Mouse (Mus musculus) neural tube, embryonic 14.5 days (tissue): ENCODE results near the gene Pigk. TPM values are rescaled to one million over a fixed set of nuclear protein-coding genes. Genes with fewer than 3 reads are reported as not detected.
A peak's percentile ranks its signal among the peaks of the same experiment; 100 is the strongest.

Experiments used
- ATAC-seq: fragments of 200-750 bp; cut with Nextera tagmentation; 2 replicates; pipeline ENCODE4 v1.8.0; 2017; ENCODE audit warnings: low read depth, mild to moderate bottlenecking, moderate TSS enrichment, moderate library complexity
- H3K27ac ChIP-seq: fragments of 300-500 bp; sonication (generic); 2 replicates; pipeline ENCODE4 v1.5.1; 2014; ENCODE audit warnings: low read depth, mild to moderate bottlenecking, control low read depth, low read length, moderate library complexity, mixed read lengths
- H3K27me3 ChIP-seq: fragments of 300-500 bp; sonication (generic); 2 replicates; pipeline ENCODE4 v1.6.1; 2014; ENCODE audit warnings: low read length; ENCODE audit not compliant: control insufficient read depth, insufficient read depth
- H3K36me3 ChIP-seq: fragments of 300-500 bp; sonication (generic); 2 replicates; pipeline ENCODE4 v1.6.1; 2014; ENCODE audit warnings: low read length, mixed read lengths; ENCODE audit not compliant: control insufficient read depth, insufficient read depth
- H3K4me1 ChIP-seq: fragments of 300-500 bp; sonication (generic); 2 replicates; pipeline ENCODE4 v1.6.1; 2014; ENCODE audit warnings: low read length; ENCODE audit not compliant: control insufficient read depth, insufficient read depth
- H3K4me2 ChIP-seq: fragments of 300-500 bp; sonication (generic); 2 replicates; pipeline ENCODE4 v1.6.1; 2014; ENCODE audit warnings: mild to moderate bottlenecking, low read depth, low read length, control low read depth
- H3K4me3 ChIP-seq: fragments of 300-500 bp; sonication (generic); 2 replicates; pipeline ENCODE4 v1.5.1; 2014; ENCODE audit warnings: low read depth, low read length, control low read depth, mixed read lengths
- H3K9ac ChIP-seq: fragments of 300-500 bp; sonication (generic); replicated peaks from 2 replicates; pipeline ENCODE4 v1.6.1; 2014; ENCODE audit warnings: low read depth, mild to moderate bottlenecking, control low read depth, low read length, mixed read lengths
- H3K9me3 ChIP-seq: fragments of 300-500 bp; sonication (generic); 2 replicates; pipeline ENCODE4 v1.6.1; 2016; ENCODE audit warnings: low read length; ENCODE audit not compliant: control insufficient read depth
- WGBS: fragments of 180-500 bp; shearing (Covaris S2); extraction: QIAGEN DNeasy Blood & Tissue Kit; methylation state at CpG from one replicate; pipeline ENCODE4 v1.1.7; 2014; 5-methylcytosine and 5-hydroxymethylcytosine counted together
- polyA plus RNA-seq: library from polyadenylated mRNA; unstranded; fragments of >200 nt; fragmentation: Nextera tagmentation; extraction: Ambion mirVana; gene quantifications from 2 replicates; pipeline ENCODE4 v1.2.1, GENCODE M21; 2014

Gene Pigk
- polyA plus RNA-seq, 1 experiment from 2014 or later = 50.3 TPM

- 50% methylated on average over 10 of the region's 10 CpGs for WGBS
- no peaks in the 10 kb centered on the region for H3K36me3 ChIP-seq
- H3K9me3 ChIP-seq = no peaks in the 10 kb centered on the region
- no peaks in the 10 kb centered on the region for H3K4me1 ChIP-seq
- no peak for ATAC-seq
- no peak overlapping the region for H3K4me2 ChIP-seq
- no peaks in the 10 kb centered on the region for H3K27me3 ChIP-seq
- no peak overlapping the region for H3K9ac ChIP-seq
- no peak overlapping the region for H3K27ac ChIP-seq
- no peak overlapping the region for H3K4me3 ChIP-seq
Measured at GRCm38 (mm10) chr3:152735601-152736250, 21.8 kb downstream of the Pigk start.

GRCm38 (mm10) chr3:152744301-152744700, 30.4 kb downstream of the Pigk start:
- Histone ChIP-seq H3K4me2 (no peak overlapping the region), H3K27me3 (no peaks in the 10 kb centered on the region), H3K27ac (no peak overlapping the region), H3K9ac (no peak overlapping the region), H3K9me3 (no peaks in the 10 kb centered on the region), H3K36me3 (no peaks in the 10 kb centered on the region), H3K4me3 (no peak overlapping the region), H3K4me1 (no peaks in the 10 kb centered on the region)
- 91% methylated on average over 12 of the region's 12 CpGs for WGBS
- ATAC-seq = no peak

GRCm38 (mm10) chr3:152745611-152746010, 31.7 kb downstream of the Pigk start:
- H3K9me3 ChIP-seq = no peaks in the 10 kb centered on the region
- no peaks in the 10 kb centered on the region for H3K36me3 ChIP-seq
- no peak overlapping the region for H3K4me2 ChIP-seq
- no peak overlapping the region for H3K4me3 ChIP-seq
- H3K4me1 ChIP-seq = no peaks in the 10 kb centered on the region
- H3K27ac ChIP-seq = no peak overlapping the region
- H3K27me3 ChIP-seq = no peaks in the 10 kb centered on the region
- ATAC-seq = no peak
- no peak overlapping the region for H3K9ac ChIP-seq
- WGBS = 95% methylated on average over 9 of the region's 9 CpGs

GRCm38 (mm10) chr3:152749461-152749871, 35.6 kb downstream of the Pigk start:
- WGBS = 49% methylated on average over 3 of the region's 3 CpGs
- Histone ChIP-seq H3K36me3 (no peaks in the 10 kb centered on the region), H3K9ac (no peak overlapping the region), H3K9me3 (no peaks in the 10 kb centered on the region), H3K4me1 (no peaks in the 10 kb centered on the region), H3K4me3 (no peak overlapping the region), H3K4me2 (no peak overlapping the region), H3K27me3 (no peaks in the 10 kb centered on the region), H3K27ac (no peak overlapping the region)
- ATAC-seq = 0 out of 2 replicates have a peak, but pooled peaks have one; percentile 34

- H3K9me3 ChIP-seq = no peaks in the 10 kb centered on the region
- H3K9ac ChIP-seq = no peak overlapping the region
- H3K4me3 ChIP-seq = no peak overlapping the region
- H3K27me3 ChIP-seq = no peaks in the 10 kb centered on the region
- H3K4me2 ChIP-seq = no peak overlapping the region
- no peak overlapping the region for H3K27ac ChIP-seq
- H3K36me3 ChIP-seq = no peaks in the 10 kb centered on the region
- H3K4me1 ChIP-seq = no peaks in the 10 kb centered on the region
- WGBS = 73% methylated on average over 2 of the region's 2 CpGs
- ATAC-seq = 0 out of 2 replicates have a peak, but pooled peaks have one; percentile 17
Measured at GRCm38 (mm10) chr3:152749881-152750280, 36.0 kb downstream of the Pigk start.

GRCm38 (mm10) chr3:152752911-152753310, 39.0 kb downstream of the Pigk start:
- H3K27me3 ChIP-seq = no peaks in the 10 kb centered on the region

GRCm38 (mm10) chr3:152753345-152753744, 39.4 kb downstream of the Pigk start:
- Histone ChIP-seq H3K27ac (no peak overlapping the region), H3K4me3 (no peak overlapping the region), H3K9ac (no peak overlapping the region), H3K9me3 (no peaks in the 10 kb centered on the region), H3K27me3 (no peaks in the 10 kb centered on the region), H3K4me2 (no peak overlapping the region), H3K4me1 (peaks cover 8% of the 10 kb centered on the region), H3K36me3 (no peaks in the 10 kb centered on the region)
- WGBS = 92% methylated on average over 4 of the region's 4 CpGs
- no peak for ATAC-seq

More at GRCm38 (mm10) chr3:152752911-152753310, 39.0 kb downstream of the Pigk start:
- no peak overlapping the region for H3K9ac ChIP-seq
- no peak overlapping the region for H3K4me2 ChIP-seq
- H3K4me1 ChIP-seq = peaks cover 7% of the 10 kb centered on the region; the same call in 1 of the 2 replicates
- 97% methylated on average over 1 of the region's 1 CpGs for WGBS
- no peak for ATAC-seq
- no peak overlapping the region for H3K27ac ChIP-seq
- no peaks in the 10 kb centered on the region for H3K36me3 ChIP-seq
- no peaks in the 10 kb centered on the region for H3K9me3 ChIP-seq
- H3K4me3 ChIP-seq = no peak overlapping the region

GRCm38 (mm10) chr3:152753920-152754764, 40.2 kb downstream of the Pigk start:
- peaks cover 13% of the 10 kb centered on the region for H3K4me1 ChIP-seq
- no peak overlapping the region for H3K4me3 ChIP-seq
- ATAC-seq = peak; percentile 35; the same call in 1 of the 2 replicates
- no peak overlapping the region for H3K9ac ChIP-seq
- no peak overlapping the region for H3K27ac ChIP-seq
- no peak overlapping the region for H3K4me2 ChIP-seq
- WGBS = 73% methylated on average over 14 of the region's 14 CpGs
- H3K36me3 ChIP-seq = no peaks in the 10 kb centered on the region
- no peaks in the 10 kb centered on the region for H3K27me3 ChIP-seq
- H3K9me3 ChIP-seq = no peaks in the 10 kb centered on the region

GRCm38 (mm10) chr3:152755515-152755914, 41.6 kb downstream of the Pigk start:
- H3K27ac ChIP-seq = no peak overlapping the region
- no peak overlapping the region for H3K4me2 ChIP-seq
- H3K4me1 ChIP-seq = peaks cover 13% of the 10 kb centered on the region
- H3K9me3 ChIP-seq = no peaks in the 10 kb centered on the region
- no peaks in the 10 kb centered on the region for H3K27me3 ChIP-seq
- no peak for ATAC-seq
- no peak overlapping the region for H3K4me3 ChIP-seq
- no peaks in the 10 kb centered on the region for H3K36me3 ChIP-seq
- no peak overlapping the region for H3K9ac ChIP-seq
- WGBS = 83% methylated on average over 7 of the region's 7 CpGs
